In the genomic region with DNA sequence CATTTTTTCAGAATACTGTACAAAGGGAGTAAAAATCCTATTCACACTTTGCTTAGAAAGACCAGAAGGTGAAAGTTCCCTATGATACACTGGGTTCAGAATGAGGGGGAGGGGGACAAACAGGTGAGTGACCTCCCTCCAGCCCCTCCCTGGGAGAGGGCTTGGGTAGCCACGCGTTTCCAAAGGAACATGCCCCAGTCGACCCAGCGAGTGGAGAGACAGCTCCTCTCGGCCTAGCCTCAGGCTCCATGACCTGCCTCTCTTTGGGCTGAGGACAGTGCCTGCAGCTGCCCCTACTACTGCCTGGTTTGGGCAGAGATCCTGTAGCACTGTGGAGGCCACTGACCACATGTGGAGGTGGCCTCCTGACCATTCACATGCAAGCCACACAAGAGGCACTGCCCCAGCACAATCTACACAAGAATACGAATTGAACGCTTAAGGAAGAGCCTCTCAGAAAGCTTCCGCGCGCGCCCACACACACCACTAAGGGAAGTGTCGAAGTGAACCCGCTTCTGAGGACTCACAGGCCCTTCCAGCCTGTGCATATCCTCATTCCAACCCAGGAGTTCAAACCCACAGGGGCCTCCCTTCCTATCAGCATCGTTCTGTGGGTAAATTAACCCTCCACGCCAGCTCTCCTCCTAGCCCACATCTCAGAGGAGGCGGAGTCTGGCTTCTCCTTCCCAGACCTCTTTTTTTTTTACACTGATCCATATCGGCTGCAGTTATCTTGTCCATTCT, we compare ENCODE assay signal across 16 mouse cellular contexts. TPM values are rescaled to one million over a fixed set of nuclear protein-coding genes. Genes with fewer than 3 reads are reported as not detected.
DNase-seq lines count a peak whose midpoint lies in the region; ATAC-seq and TF ChIP-seq lines count a peak whose summit lies in the region.
"Had no signal": no experiment of that assay in that cellular context is flagged by ENCODE, and none has a peak within 500 bp of the region (broad histone marks: within the 10 kb centered on the region; RNA-seq: fewer than 3 reads in every experiment).

No protein-coding gene starts in this region.

- no peaks in the 10 kb centered on the region for H3K9me3 ChIP-seq in heart, embryonic 10.5 days
- H3K9me3 ChIP-seq in E14TG2a.4 (ENCODE audit: low read length) = no peaks in the 10 kb centered on the region
- H3K9me3 ChIP-seq in liver, embryonic 12.5 days (replicated peaks) = no peaks in the 10 kb centered on the region

- intact Hi-C loops in heart, postnatal 14 days (cut with DNase I) = no loop called here
- intact Hi-C loops in left cerebral cortex, postnatal 36 days (cut with DNase I) = no loop called here

- ATAC-seq in liver, embryonic 12.5 days = peak; percentile 8; the same call in 1 of the 2 replicates

- H3K36me3 ChIP-seq in heart, embryonic 10.5 days = peaks cover 44% of the 10 kb centered on the region
- H3K36me3 ChIP-seq in E14TG2a.4 (ENCODE audit: insufficient read depth, low read length) = peaks cover 32% of the 10 kb centered on the region
- peaks cover 37% of the 10 kb centered on the region for H3K36me3 ChIP-seq in liver, embryonic 12.5 days

- DNase-seq in heart, embryonic 10.5 days (ENCODE audit: low spot score) = no peak
- no peak for DNase-seq in heart, postnatal 14 days
- peak; percentile 57 for DNase-seq in c-Kit-positive CD71-positive TER-119-negative erythroid progenitor cells, embryonic 14.5 days (ENCODE audit: low read depth)
- no peak for DNase-seq in gastrocnemius, postnatal 25 days
- no peak for DNase-seq in embryo, embryonic 10 days (ENCODE audit: low spot score)
- no peak for DNase-seq in left cerebral cortex, postnatal 36 days (ENCODE audit: low spot score in 2 of 2)
- DNase-seq: B cell, adult 2 months; embryo, embryonic 11 days; kidney, adult 8-10 months; lung, postnatal 36 days had no signal

- no peak overlapping the region for H3K4me3 ChIP-seq in heart, embryonic 10.5 days
- H3K4me3 ChIP-seq in E14TG2a.4 (replicated peaks; ENCODE audit: low read length) = peak overlapping the region; percentile 49
- H3K4me3 ChIP-seq in liver, embryonic 12.5 days = peak overlapping the region; percentile 97

- peak overlapping the region; percentile 96 for H3K4me2 ChIP-seq in liver, embryonic 12.5 days

- peak overlapping the region; percentile 81; the same call in 1 of the 2 replicates for H3K27ac ChIP-seq in heart, embryonic 10.5 days
- H3K27ac ChIP-seq in liver, embryonic 12.5 days = peak overlapping the region; percentile 99

- no peak for TF ChIP-seq CTCF in E14TG2a.4 (conservative IDR thresholded peaks at IDR 0.05; ENCODE audit: low read length)

- 56% methylated on average over 17 of the region's 17 CpGs for WGBS in heart, embryonic 10.5 days
- 18% methylated on average over 17 of the region's 17 CpGs for WGBS in liver, embryonic 12.5 days (ENCODE audit: insufficient replicate concordance)

- H3K9ac ChIP-seq in liver, embryonic 12.5 days = peak overlapping the region; percentile 95

- no peaks in the 10 kb centered on the region for H3K27me3 ChIP-seq in heart, embryonic 10.5 days (ENCODE audit: insufficient read depth, poor library complexity, severe bottlenecking)
- H3K27me3 ChIP-seq in E14TG2a.4 (ENCODE audit: insufficient read depth, low read length) = no peaks in the 10 kb centered on the region
- no peaks in the 10 kb centered on the region for H3K27me3 ChIP-seq in liver, embryonic 12.5 days (replicated peaks)

- H3K4me1 ChIP-seq in heart, embryonic 10.5 days = peaks cover 68% of the 10 kb centered on the region
- peaks cover 69% of the 10 kb centered on the region for H3K4me1 ChIP-seq in E14TG2a.4 (replicated peaks; ENCODE audit: low read depth, low read length)
- peaks cover 87% of the 10 kb centered on the region for H3K4me1 ChIP-seq in liver, embryonic 12.5 days

RNA-seq across cellular contexts. Expression of gene Ormdl3, which starts 5.7 kb away (rescaled TPM):
- polyA plus RNA-seq in heart, embryonic 10.5 days (2016; fragmentation: Nextera tagmentation; extraction: Ambion mirVana) = 56.1 and 61.0 TPM in 2 replicates
- total RNA-seq in heart, postnatal 14 days (2021) = 10 to 100 TPM; 35.0 to 37.1 TPM
- polyA plus RNA-seq in liver, embryonic 12.5 days (2016; fragmentation: Nextera tagmentation; extraction: Ambion mirVana) = 44.2 and 44.3 TPM in 2 replicates
- total RNA-seq in gastrocnemius, postnatal 25 days (2021) = 10 to 100 TPM; 19.9 to 28.2 TPM
- total RNA-seq in left cerebral cortex, postnatal 36 days (2021) = 10 to 100 TPM; 46.5 to 47.8 TPM

RNA-seq across cellular contexts. Expression of gene Lrrc3c, which starts 16.6 kb away (rescaled TPM):
- polyA plus RNA-seq in heart, embryonic 10.5 days (2016; fragmentation: Nextera tagmentation; extraction: Ambion mirVana) = not detected in 2 replicates
- total RNA-seq in heart, postnatal 14 days (2021) = not detected
- not detected in 2 replicates for polyA plus RNA-seq in liver, embryonic 12.5 days (2016; fragmentation: Nextera tagmentation; extraction: Ambion mirVana)
- total RNA-seq in gastrocnemius, postnatal 25 days (2021) = not detected
- not detected for total RNA-seq in left cerebral cortex, postnatal 36 days (2021)
- total RNA-seq: heart, adult 8-10 months; left cerebral cortex, postnatal 10 days had no signal
- polyA plus RNA-seq: stomach, embryonic 16.5 days; urinary bladder, adult 2 months had no signal

RNA-seq across cellular contexts. Expression of gene Zpbp2, which starts 30.6 kb away (rescaled TPM):
- polyA plus RNA-seq in heart, embryonic 10.5 days (2016; fragmentation: Nextera tagmentation; extraction: Ambion mirVana) = 0.21 and 0.65 TPM in 2 replicates
- not detected for total RNA-seq in heart, postnatal 14 days (2021)
- 0.46 and 0.55 TPM in 2 replicates for polyA plus RNA-seq in liver, embryonic 12.5 days (2016; fragmentation: Nextera tagmentation; extraction: Ambion mirVana)
- total RNA-seq in gastrocnemius, postnatal 25 days (2021) = not detected
- under 1 TPM in 1 of 2 experiments, not detected in 1; 0.20 TPM for total RNA-seq in left cerebral cortex, postnatal 36 days (2021)
- total RNA-seq: heart, adult 8-10 months; left cerebral cortex, postnatal 10 days had no signal

RNA-seq across cellular contexts. Expression of gene Ikzf3, which starts 35.6 kb away (rescaled TPM):
- polyA plus RNA-seq in heart, embryonic 10.5 days (2016; fragmentation: Nextera tagmentation; extraction: Ambion mirVana) = 0.04 and 0.22 TPM in 2 replicates
- total RNA-seq in heart, postnatal 14 days (2021) = 1 to 10 TPM in 1 of 2 experiments, under 1 TPM in 1; 0.81 to 5.4 TPM
- polyA plus RNA-seq in liver, embryonic 12.5 days (2016; fragmentation: Nextera tagmentation; extraction: Ambion mirVana) = 0.07 and 0.12 TPM in 2 replicates
- total RNA-seq in gastrocnemius, postnatal 25 days (2021) = under 1 TPM in 1 of 2 experiments, not detected in 1; 0.15 TPM
- total RNA-seq in left cerebral cortex, postnatal 36 days (2021) = not detected

RNA-seq across cellular contexts. Expression of gene Gm12355, which starts 44.0 kb away (rescaled TPM):
- polyA plus RNA-seq in heart, embryonic 10.5 days (2016; fragmentation: Nextera tagmentation; extraction: Ambion mirVana) = 0.71 and 1.0 TPM in 2 replicates
- 10 to 100 TPM in 1 of 2 experiments, 1 to 10 TPM in 1; 8.8 to 12.9 TPM for total RNA-seq in heart, postnatal 14 days (2021)
- polyA plus RNA-seq in liver, embryonic 12.5 days (2016; fragmentation: Nextera tagmentation; extraction: Ambion mirVana) = 0.87 and 0.96 TPM in 2 replicates
- total RNA-seq in gastrocnemius, postnatal 25 days (2021) = 1 to 10 TPM; 3.1 to 6.4 TPM
- total RNA-seq in left cerebral cortex, postnatal 36 days (2021) = 10 to 100 TPM in 1 of 2 experiments, 1 to 10 TPM in 1; 9.4 to 10.6 TPM
